Mouse (Mus musculus): ENCODE data around the gene Heatr9. TPM values are rescaled to one million over a fixed set of nuclear protein-coding genes. Genes with fewer than 3 reads are reported as not detected.
"Not testable (repeated sequence)": the region's sequence is repeated elsewhere in the genome, so short reads cannot be mapped to it uniquely, and the experiment has no call there.

Gene Heatr9
- polyA plus RNA-seq, 1 experiment, result 10.8 TPM

DNA sequence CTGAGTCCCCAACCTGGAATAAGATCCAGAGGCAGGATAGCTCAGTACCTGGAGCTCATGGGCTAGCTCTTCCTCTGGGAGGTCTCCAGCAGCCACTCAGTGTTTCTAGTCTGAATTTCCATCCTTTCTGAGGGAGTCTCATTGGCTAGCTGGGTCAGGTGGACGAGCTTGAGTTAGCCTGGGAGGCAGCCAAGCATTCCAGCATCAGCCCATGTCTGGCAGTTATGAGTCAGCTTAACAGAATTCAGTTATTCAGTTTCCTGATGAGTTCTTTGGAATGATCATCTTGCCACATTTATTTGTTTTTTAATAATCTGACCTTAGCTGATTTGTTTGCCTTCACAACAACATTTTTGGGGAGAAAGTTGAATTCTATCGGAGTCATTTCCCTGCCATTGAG, 41.8 kb upstream of the Heatr9 start:
- Histone ChIP-seq H3K4me3 (ENCODE audit: control insufficient read depth, low read depth, low read length) (no peak overlapping the region), H3K27me3 (ENCODE audit: control insufficient read depth, insufficient read depth, low read length) (no peaks in the 10 kb centered on the region), H3K27ac (ENCODE audit: control insufficient read depth, insufficient read depth, low read depth, low read length) (no peak overlapping the region), H3K36me3 (ENCODE audit: control insufficient read depth, insufficient read depth, low read length) (no peaks in the 10 kb centered on the region), H3K4me1 (ENCODE audit: control insufficient read depth, insufficient read depth, low read length) (peaks cover 2% of the 10 kb centered on the region; the same call in 1 of the 2 replicates)
- TF ChIP-seq CTCF (IDR thresholded peaks at IDR 0.05; ENCODE audit: control insufficient read depth, insufficient read depth, insufficient replicate concordance, low read depth, low read length), result no peak
- no peak for TF ChIP-seq POLR2A (IDR thresholded peaks at IDR 0.05; ENCODE audit: control insufficient read depth, low read depth, low read length)

DNA sequence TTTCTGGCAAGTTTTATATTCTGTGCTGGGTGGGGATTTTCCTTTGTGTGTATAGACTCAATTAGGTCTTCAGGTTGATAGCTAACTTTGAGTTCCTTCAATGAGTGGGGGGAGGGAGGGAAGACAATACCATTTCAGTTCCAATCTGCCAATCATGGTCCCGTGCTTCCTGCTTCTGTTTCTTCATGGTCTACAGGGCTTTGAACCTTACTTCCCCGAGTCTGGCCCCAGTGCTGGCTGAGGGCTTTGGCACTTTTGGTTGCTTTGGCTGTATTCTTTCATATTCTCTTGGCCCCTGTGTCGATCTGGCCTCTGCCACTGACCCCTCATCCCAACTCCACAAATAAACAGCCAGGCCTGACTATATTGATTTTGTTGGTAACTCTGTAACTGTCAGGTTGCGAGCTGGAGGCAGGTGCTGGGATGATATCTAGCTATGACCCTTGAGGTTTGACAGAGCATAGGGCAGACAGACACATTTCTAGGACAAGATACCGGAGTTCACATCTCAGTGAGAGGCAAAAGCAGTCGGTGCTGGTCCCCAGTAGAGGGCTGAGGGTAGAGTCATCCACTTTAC, 40.4 kb upstream of the Heatr9 start:
- Histone ChIP-seq H3K4me3 (ENCODE audit: control insufficient read depth, low read depth, low read length) (no peak overlapping the region), H3K27me3 (ENCODE audit: control insufficient read depth, insufficient read depth, low read length) (no peaks in the 10 kb centered on the region), H3K36me3 (ENCODE audit: control insufficient read depth, insufficient read depth, low read length) (no peaks in the 10 kb centered on the region), H3K4me1 (ENCODE audit: control insufficient read depth, insufficient read depth, low read length) (peaks cover 2% of the 10 kb centered on the region; the same call in 1 of the 2 replicates), H3K27ac (ENCODE audit: control insufficient read depth, insufficient read depth, low read depth, low read length) (no peak overlapping the region)
- no peak for TF ChIP-seq POLR2A (IDR thresholded peaks at IDR 0.05; ENCODE audit: control insufficient read depth, low read depth, low read length)
- no peak for TF ChIP-seq CTCF (IDR thresholded peaks at IDR 0.05; ENCODE audit: control insufficient read depth, insufficient read depth, insufficient replicate concordance, low read depth, low read length)

DNA sequence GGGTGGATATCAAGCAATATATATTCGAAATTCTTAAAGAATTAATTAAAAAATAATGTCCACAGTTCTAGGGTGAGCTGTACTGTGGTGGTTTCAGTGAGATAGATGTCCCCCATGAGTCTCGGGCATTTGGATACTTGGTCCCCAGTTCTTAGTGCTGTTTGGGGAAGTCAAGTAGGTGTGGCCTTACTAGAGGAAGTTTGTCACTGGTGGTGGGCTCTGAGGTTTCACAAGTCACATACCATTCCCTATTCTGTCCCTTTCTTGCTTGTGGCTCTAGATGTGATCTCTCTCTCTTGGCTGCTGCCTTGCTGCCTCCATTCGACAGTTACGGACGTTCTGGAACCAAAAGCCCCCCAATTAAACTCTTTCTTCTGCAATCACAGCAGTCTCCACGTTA, 38.4 kb upstream of the Heatr9 start:
- TF ChIP-seq POLR2A (IDR thresholded peaks at IDR 0.05; ENCODE audit: control insufficient read depth, low read depth, low read length), result no peak
- no peak for TF ChIP-seq CTCF (IDR thresholded peaks at IDR 0.05; ENCODE audit: control insufficient read depth, insufficient read depth, insufficient replicate concordance, low read depth, low read length)
- Histone ChIP-seq H3K27ac (ENCODE audit: control insufficient read depth, insufficient read depth, low read depth, low read length) (no peak overlapping the region), H3K4me1 (ENCODE audit: control insufficient read depth, insufficient read depth, low read length) (no peaks in the 10 kb centered on the region; the same call in 1 of the 2 replicates), H3K27me3 (ENCODE audit: control insufficient read depth, insufficient read depth, low read length) (no peaks in the 10 kb centered on the region), H3K36me3 (ENCODE audit: control insufficient read depth, insufficient read depth, low read length) (no peaks in the 10 kb centered on the region), H3K4me3 (ENCODE audit: control insufficient read depth, low read depth, low read length) (no peak overlapping the region)

GRCm38 (mm10) chr11:83557074-83557473, 35.1 kb upstream of the Heatr9 start:
- Histone ChIP-seq H3K27ac (ENCODE audit: control insufficient read depth, insufficient read depth, low read depth, low read length) (no peak overlapping the region), H3K4me1 (ENCODE audit: control insufficient read depth, insufficient read depth, low read length) (no peaks in the 10 kb centered on the region), H3K4me3 (ENCODE audit: control insufficient read depth, low read depth, low read length) (no peak overlapping the region), H3K27me3 (ENCODE audit: control insufficient read depth, insufficient read depth, low read length) (no peaks in the 10 kb centered on the region), H3K36me3 (ENCODE audit: control insufficient read depth, insufficient read depth, low read length) (no peaks in the 10 kb centered on the region)
- TF ChIP-seq CTCF (IDR thresholded peaks at IDR 0.05; ENCODE audit: control insufficient read depth, insufficient read depth, insufficient replicate concordance, low read depth, low read length), result no peak

- Histone ChIP-seq H3K27ac (ENCODE audit: control insufficient read depth, insufficient read depth, low read depth, low read length) (no peak overlapping the region), H3K4me3 (ENCODE audit: control insufficient read depth, low read depth, low read length) (no peak overlapping the region)
- 0 out of 2 replicates have a peak, but pooled peaks have one; percentile 5 for TF ChIP-seq CTCF (IDR thresholded peaks at IDR 0.05; ENCODE audit: control insufficient read depth, insufficient read depth, insufficient replicate concordance, low read depth, low read length)
- TF ChIP-seq POLR2A (IDR thresholded peaks at IDR 0.05; ENCODE audit: control insufficient read depth, low read depth, low read length), result no peak
Measured at GRCm38 (mm10) chr11:83556085-83556781, 34.3 kb upstream of the Heatr9 start.

DNA sequence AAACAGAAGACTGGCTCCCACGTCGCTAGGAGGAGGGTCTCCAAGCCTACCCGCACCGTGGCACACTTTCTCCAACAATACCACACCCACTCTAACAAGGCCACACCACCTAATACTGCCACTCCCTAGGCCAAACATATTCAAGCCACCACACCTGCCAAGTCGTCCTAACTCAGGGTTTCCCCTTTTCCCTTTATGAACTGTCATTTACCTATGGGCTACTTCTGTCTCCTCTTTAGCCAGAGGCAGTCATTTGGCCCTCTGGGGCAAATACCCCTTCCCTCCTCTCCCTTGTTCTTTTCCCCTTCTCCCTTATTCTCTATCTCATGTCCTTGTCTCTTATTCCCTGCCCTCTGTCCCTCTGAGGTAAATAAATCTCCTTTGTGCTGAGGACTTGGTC, 29.7 kb upstream of the Heatr9 start:
- H3K4me3 ChIP-seq (ENCODE audit: control insufficient read depth, low read depth, low read length), result no peak overlapping the region
- H3K4me1 ChIP-seq (ENCODE audit: control insufficient read depth, insufficient read depth, low read length), result no peaks in the 10 kb centered on the region
- H3K36me3 ChIP-seq (ENCODE audit: control insufficient read depth, insufficient read depth, low read length), result no peaks in the 10 kb centered on the region
- H3K27ac ChIP-seq (ENCODE audit: control insufficient read depth, insufficient read depth, low read depth, low read length), result peak overlapping the region; percentile 97
- no peaks in the 10 kb centered on the region for H3K27me3 ChIP-seq (ENCODE audit: control insufficient read depth, insufficient read depth, low read length)
- no peak for TF ChIP-seq POLR2A (IDR thresholded peaks at IDR 0.05; ENCODE audit: control insufficient read depth, low read depth, low read length)
- no peak for TF ChIP-seq CTCF (IDR thresholded peaks at IDR 0.05; ENCODE audit: control insufficient read depth, insufficient read depth, insufficient replicate concordance, low read depth, low read length)

More at GRCm38 (mm10) chr11:83556085-83556781, 34.3 kb upstream of the Heatr9 start:
- no peaks in the 10 kb centered on the region for H3K4me1 ChIP-seq (ENCODE audit: control insufficient read depth, insufficient read depth, low read length)
- H3K36me3 ChIP-seq (ENCODE audit: control insufficient read depth, insufficient read depth, low read length), result no peaks in the 10 kb centered on the region
- H3K27me3 ChIP-seq (ENCODE audit: control insufficient read depth, insufficient read depth, low read length), result no peaks in the 10 kb centered on the region

DNA sequence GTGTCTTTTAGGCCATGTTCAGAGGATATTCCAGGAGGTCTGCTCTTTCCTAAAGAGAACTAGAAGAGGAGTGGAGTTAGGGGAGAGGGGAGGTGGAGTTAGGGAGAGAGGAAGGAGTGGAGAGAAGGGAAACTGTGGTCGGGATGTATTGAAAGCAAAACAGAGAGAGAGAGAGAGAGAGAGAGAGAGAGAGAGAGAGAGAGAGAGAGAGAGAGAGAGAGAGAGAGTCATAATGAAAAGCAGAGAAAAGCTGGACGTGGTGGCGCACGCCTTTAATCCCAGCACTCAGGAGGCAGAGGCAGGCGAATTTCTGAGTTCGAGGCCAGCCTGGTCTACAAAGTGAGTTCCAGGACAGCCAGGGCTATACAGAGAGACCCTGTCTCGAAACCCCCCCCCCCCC, 29.1 kb upstream of the Heatr9 start:
- not testable (repeated sequence) for H3K36me3 ChIP-seq (ENCODE audit: control insufficient read depth, insufficient read depth, low read length); H3K4me1 ChIP-seq (ENCODE audit: control insufficient read depth, insufficient read depth, low read length)

More for the DNA sequence above, 29.1 kb upstream of the Heatr9 start:
- not testable (repeated sequence) for H3K27ac ChIP-seq (ENCODE audit: control insufficient read depth, insufficient read depth, low read depth, low read length); H3K4me3 ChIP-seq (ENCODE audit: control insufficient read depth, low read depth, low read length); H3K27me3 ChIP-seq (ENCODE audit: control insufficient read depth, insufficient read depth, low read length)
